Mouse (Mus musculus) thymus, adult 2 months (tissue): ENCODE data around the gene Tlx1.

ENCODE experiments used
- CTCF ChIP-seq: fragments of 200-500 bp; IDR thresholded peaks from 2 replicates; pipeline ENCODE4 v1.5.1; 2012; ENCODE audit warnings: mild to moderate bottlenecking, control low read depth, low read length, moderate library complexity, borderline replicate concordance; ENCODE audit not compliant: control insufficient read depth, poor library complexity, insufficient read depth; ENCODE audit errors: extremely low read depth
- POLR2A ChIP-seq: fragments of 200-500 bp; IDR thresholded peaks from 2 replicates; pipeline ENCODE4 v1.6.1; 2012; ENCODE audit warnings: mild to moderate bottlenecking, low read length, control low read depth, moderate library complexity; ENCODE audit not compliant: control insufficient read depth, poor library complexity, insufficient read depth; ENCODE audit errors: extremely low read depth

DNA sequence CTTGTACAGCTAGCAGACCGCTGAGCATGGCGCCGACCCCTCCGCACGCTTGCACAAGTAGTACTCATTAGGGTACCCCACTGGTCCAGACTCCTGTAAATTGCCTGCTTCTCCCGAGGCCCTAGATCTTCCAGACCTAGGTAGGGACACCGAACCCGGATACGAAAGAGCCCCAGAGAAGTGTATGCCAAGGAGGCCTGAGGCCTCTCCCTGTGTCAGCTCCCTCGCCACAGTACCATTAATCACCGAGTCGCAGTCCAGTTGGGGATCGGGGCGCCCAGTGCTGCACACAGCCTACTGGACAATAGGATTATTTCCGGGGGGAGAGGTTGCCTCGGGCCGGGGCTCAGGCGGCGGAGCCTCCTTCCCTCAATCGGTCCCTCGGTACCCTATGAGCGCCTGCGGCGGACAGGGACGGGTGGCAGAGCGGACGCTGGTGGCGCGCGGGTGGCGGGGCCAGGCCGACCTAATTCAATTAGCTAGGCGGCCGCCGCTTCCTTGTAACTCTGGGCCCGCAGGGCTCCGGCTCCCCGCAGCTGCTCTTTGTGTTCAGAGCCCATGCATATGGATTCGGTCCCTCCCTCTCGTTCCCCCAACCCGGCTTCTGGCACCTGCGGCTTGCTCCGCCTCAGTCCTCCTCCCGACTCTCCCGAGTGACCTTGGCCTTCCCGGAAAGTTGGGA lies 7.1 kb upstream of the Tlx1 start:
- TF ChIP-seq CTCF (no peak), POLR2A (no peak)
